In genomic region chr5:112240761-112241160, GRCm38 (mm10) we compare ENCODE assay signal across 8 mouse cellular contexts. TPM values are rescaled to one million over a fixed set of nuclear protein-coding genes. Genes with fewer than 3 reads are reported as not detected.
DNase-seq lines count a peak whose midpoint lies in the region; ATAC-seq and TF ChIP-seq lines count a peak whose summit lies in the region.

No protein-coding gene starts in this region.

- H3K4me3 ChIP-seq in forebrain, embryonic 13.5 days: no peak overlapping the region
- H3K4me3 ChIP-seq in heart, postnatal 0 days (ENCODE audit: low read depth, low read length): no peak overlapping the region
- H3K4me3 ChIP-seq in liver, embryonic 16.5 days (ENCODE audit: low read depth, low read length): no peak overlapping the region
- H3K4me3 ChIP-seq in neural tube, embryonic 13.5 days: no peak overlapping the region
- no peak overlapping the region for H3K4me3 ChIP-seq in testis, adult 2 months (ENCODE audit: control insufficient read depth, low read depth, low read length)

- no peaks in the 10 kb centered on the region for H3K36me3 ChIP-seq in forebrain, embryonic 13.5 days (ENCODE audit: poor library complexity, severe bottlenecking)
- H3K36me3 ChIP-seq in heart, postnatal 0 days (replicated peaks; ENCODE audit: control insufficient read depth, insufficient read depth, low read length): no peaks in the 10 kb centered on the region
- no peaks in the 10 kb centered on the region for H3K36me3 ChIP-seq in liver, embryonic 16.5 days (ENCODE audit: control insufficient read depth, insufficient read depth)
- H3K36me3 ChIP-seq in neural tube, embryonic 13.5 days: no peaks in the 10 kb centered on the region
- H3K36me3 ChIP-seq in testis, adult 2 months (ENCODE audit: control insufficient read depth, insufficient read depth, low read length): no peaks in the 10 kb centered on the region

- H3K9me3 ChIP-seq in forebrain, embryonic 13.5 days (replicated peaks): no peaks in the 10 kb centered on the region
- H3K9me3 ChIP-seq in heart, postnatal 0 days (replicated peaks; ENCODE audit: control insufficient read depth, low read length): no peaks in the 10 kb centered on the region
- no peaks in the 10 kb centered on the region for H3K9me3 ChIP-seq in liver, embryonic 16.5 days (replicated peaks; ENCODE audit: control insufficient read depth, low read length)
- H3K9me3 ChIP-seq in neural tube, embryonic 13.5 days: no peaks in the 10 kb centered on the region

- peak; percentile 85 to 91 for DNase-seq in CD8-positive naive resting alpha-beta T cell, adult 2 months (ENCODE audit: low read depth in 2 of 2, low spot score in 2 of 2)
- peak; percentile 68 for DNase-seq in c-Kit-positive CD71-positive TER-119-negative erythroid progenitor cells, embryonic 14.5 days (ENCODE audit: low read depth)
- DNase-seq in heart, postnatal 0 days (ENCODE audit: low spot score): peak; percentile 78
- DNase-seq in kidney, postnatal 36 days: peak; percentile 86 to 95

- peak overlapping the region; percentile 24; the same call in 1 of the 2 replicates for H3K4me2 ChIP-seq in forebrain, embryonic 13.5 days
- peak overlapping the region; percentile 20; the same call in 1 of the 2 replicates for H3K4me2 ChIP-seq in heart, postnatal 0 days (ENCODE audit: low read depth, low read length)
- H3K4me2 ChIP-seq in liver, embryonic 16.5 days (ENCODE audit: low read depth, low read length): peak overlapping the region; percentile 30; the same call in 1 of the 2 replicates
- H3K4me2 ChIP-seq in neural tube, embryonic 13.5 days: peak overlapping the region; percentile 23; the same call in 1 of the 2 replicates

- 0 out of 2 replicates have a peak, but pooled peaks cover 2% of the 10 kb centered on the region for H3K27me3 ChIP-seq in forebrain, embryonic 13.5 days
- H3K27me3 ChIP-seq in heart, postnatal 0 days (ENCODE audit: control insufficient read depth, insufficient read depth, low read length): peaks cover 20% of the 10 kb centered on the region
- H3K27me3 ChIP-seq in liver, embryonic 16.5 days (ENCODE audit: control insufficient read depth, insufficient read depth, low read depth, low read length): peaks cover 9% of the 10 kb centered on the region
- no peaks in the 10 kb centered on the region for H3K27me3 ChIP-seq in neural tube, embryonic 13.5 days
- H3K27me3 ChIP-seq in testis, adult 2 months (ENCODE audit: control insufficient read depth, insufficient read depth, low read length): no peaks in the 10 kb centered on the region

- peak; percentile 59 for ATAC-seq in forebrain, embryonic 13.5 days
- peak; percentile 64 for ATAC-seq in heart, postnatal 0 days (ENCODE audit: insufficient read depth, low read depth)
- ATAC-seq in liver, embryonic 16.5 days (ENCODE audit: low read depth): peak; percentile 20; the same call in 1 of the 2 replicates
- ATAC-seq in neural tube, embryonic 13.5 days (ENCODE audit: low read depth): peak; percentile 38; the same call in 1 of the 2 replicates

- peaks cover 50% of the 10 kb centered on the region for H3K4me1 ChIP-seq in forebrain, embryonic 13.5 days
- peaks cover 11% of the 10 kb centered on the region for H3K4me1 ChIP-seq in heart, postnatal 0 days (ENCODE audit: control insufficient read depth, insufficient read depth)
- H3K4me1 ChIP-seq in liver, embryonic 16.5 days (ENCODE audit: control insufficient read depth, low read depth, low read length): peaks cover 29% of the 10 kb centered on the region
- H3K4me1 ChIP-seq in neural tube, embryonic 13.5 days (replicated peaks): peaks cover 64% of the 10 kb centered on the region
- no peaks in the 10 kb centered on the region; the same call in 1 of the 2 replicates for H3K4me1 ChIP-seq in testis, adult 2 months (ENCODE audit: control insufficient read depth, insufficient read depth, low read length)

- no peak for TF ChIP-seq POLR2A in testis, adult 2 months (IDR thresholded peaks at IDR 0.05; ENCODE audit: control insufficient read depth, low read depth, low read length)

- no peak overlapping the region for H3K27ac ChIP-seq in forebrain, embryonic 13.5 days
- H3K27ac ChIP-seq in heart, postnatal 0 days (ENCODE audit: low read depth): no peak overlapping the region
- no peak overlapping the region for H3K27ac ChIP-seq in liver, embryonic 16.5 days (ENCODE audit: low read length)
- no peak overlapping the region for H3K27ac ChIP-seq in neural tube, embryonic 13.5 days (replicated peaks)
- H3K27ac ChIP-seq in testis, adult 2 months (ENCODE audit: control insufficient read depth, insufficient read depth, low read depth, low read length): no peak overlapping the region

- TF ChIP-seq EP300 in heart, postnatal 0 days (IDR thresholded peaks at IDR 0.05; ENCODE audit: low read depth): no peak

- TF ChIP-seq CTCF in heart, postnatal 0 days (IDR thresholded peaks at IDR 0.05; ENCODE audit: low read depth): peak; percentile 98
- TF ChIP-seq CTCF in testis, adult 2 months (IDR thresholded peaks at IDR 0.05; ENCODE audit: control insufficient read depth, insufficient read depth, insufficient replicate concordance, low read depth, low read length): peak; percentile 97

- WGBS in forebrain, embryonic 13.5 days: 1% methylated on average over 10 of the region's 10 CpGs
- WGBS in heart, postnatal 0 days: 0% methylated on average over 10 of the region's 10 CpGs
- under 1% methylated on average over 10 of the region's 10 CpGs for WGBS in liver, embryonic 16.5 days (ENCODE audit: insufficient replicate concordance)
- WGBS in neural tube, embryonic 13.5 days: 1% methylated on average over 10 of the region's 10 CpGs

- no peak overlapping the region for H3K9ac ChIP-seq in forebrain, embryonic 13.5 days
- no peak overlapping the region for H3K9ac ChIP-seq in heart, postnatal 0 days (replicated peaks; ENCODE audit: low read depth, low read length)
- no peak overlapping the region for H3K9ac ChIP-seq in liver, embryonic 16.5 days (ENCODE audit: low read depth, low read length)
- no peak overlapping the region for H3K9ac ChIP-seq in neural tube, embryonic 13.5 days

RNA-seq across cellular contexts. Expression of gene Cryba4, which starts 11.6 kb away (rescaled TPM):
- polyA plus RNA-seq in forebrain, embryonic 13.5 days (2015; fragmentation: Nextera tagmentation; extraction: Ambion mirVana): 0.42 and 1.6 TPM in 2 replicates
- total RNA-seq in heart, postnatal 0 days (2014; rRNA removed; ENCODE audit: low replicate concordance): 0.39 and 1.6 TPM in 2 replicates
- polyA plus RNA-seq in heart, postnatal 0 days (2015; fragmentation: Nextera tagmentation; extraction: Ambion mirVana): 3.7 and 4.1 TPM in 2 replicates
- polyA plus RNA-seq in liver, embryonic 16.5 days (2015; fragmentation: Nextera tagmentation; extraction: Ambion mirVana): 0.49 and 0.67 TPM in 2 replicates
- 3.4 and 4.0 TPM in 2 replicates for polyA plus RNA-seq in neural tube, embryonic 13.5 days (2015; fragmentation: Nextera tagmentation; extraction: Ambion mirVana)
- 0.61 and 5.2 TPM in 2 replicates for polyA plus RNA-seq in testis, adult 2 months (2012; rRNA removed)

RNA-seq across cellular contexts. Expression of gene Crybb1, which starts 14.9 kb away (rescaled TPM):
- polyA plus RNA-seq in forebrain, embryonic 13.5 days (2015; fragmentation: Nextera tagmentation; extraction: Ambion mirVana): 2.1 TPM in 2 replicates
- not detected in 2 replicates for total RNA-seq in heart, postnatal 0 days (2014; rRNA removed; ENCODE audit: low replicate concordance)
- 0.26 and 0.54 TPM in 2 replicates for polyA plus RNA-seq in heart, postnatal 0 days (2015; fragmentation: Nextera tagmentation; extraction: Ambion mirVana)
- 0.28 and 0.32 TPM in 2 replicates for polyA plus RNA-seq in liver, embryonic 16.5 days (2015; fragmentation: Nextera tagmentation; extraction: Ambion mirVana)
- polyA plus RNA-seq in neural tube, embryonic 13.5 days (2015; fragmentation: Nextera tagmentation; extraction: Ambion mirVana): 4.5 and 7.6 TPM in 2 replicates
- 0.28 and 0.41 TPM in 2 replicates for polyA plus RNA-seq in testis, adult 2 months (2012; rRNA removed)

RNA-seq across cellular contexts. Expression of gene Tpst2, which starts 35.7 kb away (rescaled TPM):
- polyA plus RNA-seq in forebrain, embryonic 13.5 days (2015; fragmentation: Nextera tagmentation; extraction: Ambion mirVana): 28.4 and 29.8 TPM in 2 replicates
- total RNA-seq in heart, postnatal 0 days (2014; rRNA removed; ENCODE audit: low replicate concordance): 86.1 and 96.0 TPM in 2 replicates
- 42.9 and 43.8 TPM in 2 replicates for polyA plus RNA-seq in heart, postnatal 0 days (2015; fragmentation: Nextera tagmentation; extraction: Ambion mirVana)
- 38.5 and 38.8 TPM in 2 replicates for polyA plus RNA-seq in liver, embryonic 16.5 days (2015; fragmentation: Nextera tagmentation; extraction: Ambion mirVana)
- polyA plus RNA-seq in neural tube, embryonic 13.5 days (2015; fragmentation: Nextera tagmentation; extraction: Ambion mirVana): 28.9 and 29.5 TPM in 2 replicates
- 6.6 and 8.3 TPM in 2 replicates for polyA plus RNA-seq in testis, adult 2 months (2012; rRNA removed)
